Mouse (Mus musculus) lung, adult 2 months (tissue): Measurements from ENCODE around the gene Sh3glb1.

Experiments used
- CTCF ChIP-seq: fragments of 200-500 bp; IDR thresholded peaks from 2 replicates; pipeline ENCODE4 v1.5.1; 2011; ENCODE audit warnings: mild to moderate bottlenecking, low read length, control low read depth; ENCODE audit not compliant: insufficient read depth
- POLR2A ChIP-seq: fragments of 200-500 bp; IDR thresholded peaks from 2 replicates; pipeline ENCODE4 v1.6.1; 2011; ENCODE audit warnings: low read depth, mild to moderate bottlenecking, control low read depth, low read length, borderline replicate concordance; ENCODE audit errors: extremely low read depth

GRCm38 (mm10) chr3:144723455-144723854 is 3.3 kb upstream of the Sh3glb1 start:
- TF ChIP-seq POLR2A (no peak), CTCF (peak; percentile 79)
